Mouse (Mus musculus) E14TG2a.4 (cell line): Measurements from ENCODE around the gene Il21r.

Experiments used
- CTCF ChIP-seq: conservative IDR thresholded peaks from 2 replicates; pipeline ENCODE4 v1.5.1; 2014; ENCODE audit warnings: low read length
- NANOG ChIP-seq: IDR thresholded peaks from 2 replicates; pipeline ENCODE4 v1.6.1; 2014; ENCODE audit warnings: borderline replicate concordance, low read length, mixed read lengths
- POU5F1 ChIP-seq: IDR thresholded peaks from 2 replicates; pipeline ENCODE4 v1.6.1; 2014; ENCODE audit warnings: low read length, borderline replicate concordance

DNA sequence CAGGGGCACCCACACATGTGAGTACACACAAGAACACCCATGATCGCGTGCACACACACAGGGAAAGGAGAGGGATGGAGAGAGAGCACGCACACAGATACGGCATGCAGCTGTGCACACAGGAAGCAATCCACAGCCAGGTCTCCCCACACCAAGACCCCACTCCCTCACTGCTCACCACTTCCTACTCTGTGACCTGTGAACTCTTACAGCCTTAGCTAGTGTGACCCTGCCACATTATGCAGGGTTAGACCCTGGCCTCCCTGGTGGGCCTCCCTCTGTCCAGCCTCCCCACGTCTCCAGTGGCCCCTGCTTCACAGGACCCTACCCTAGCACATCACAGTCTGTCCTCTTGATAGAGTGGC, 19.2 kb upstream of the Il21r start:
- TF ChIP-seq CTCF: no peak
- TF ChIP-seq POU5F1: no peak
- no peak for TF ChIP-seq NANOG
